Comparison of ENCODE assay signal across 1 mouse cellular context in genomic region chr4:109676218-109677215, GRCm38 (mm10).
TF ChIP-seq lines count a peak whose summit lies in the region.

Gene Faf1, plus strand, starts transcription at chr4:109676588.

TF ChIP-seq in MEL, 35 proteins besides CTCF, POLR2A, EP300 and RAD21 (continued from another document):
- TF ChIP-seq MAZ (IDR thresholded peaks at IDR 0.05; ENCODE audit: low read depth, low read length) (peak; percentile 98), TBP (IDR thresholded peaks at IDR 0.05; ENCODE audit: low read depth, low read length) (peak; percentile 78), MEF2A (IDR thresholded peaks at IDR 0.05; ENCODE audit: extremely low read depth, insufficient replicate concordance, low read depth, low read length, poor library complexity, severe bottlenecking) (peak; percentile 6; the same call in 1 of the 2 replicates), NELFE (IDR thresholded peaks at IDR 0.05; ENCODE audit: low read depth, low read length) (peak; percentile 93), GABPA (IDR thresholded peaks at IDR 0.05; ENCODE audit: low read depth, low read length) (peak; percentile 63; the same call in 1 of the 2 replicates), RCOR1 (IDR thresholded peaks at IDR 0.05; ENCODE audit: low read depth, low read length) (no peak)
TF ChIP-seq in MEL: peak in this region for 25.
